Mouse (Mus musculus): ENCODE measurements around the gene Gpatch4. TPM values are rescaled to one million over a fixed set of nuclear protein-coding genes. Genes with fewer than 3 reads are reported as not detected.

Gene Gpatch4
- polyA plus RNA-seq, 1 experiment from 2014 or later, result 30.7 TPM

- Histone ChIP-seq H3K4me2 (peak overlapping the region; percentile 71), H3K9me3 (replicated peaks) (no peaks in the 10 kb centered on the region), H3K4me1 (peaks cover 15% of the 10 kb centered on the region), H3K27me3 (no peaks in the 10 kb centered on the region), H3K4me3 (peak overlapping the region; percentile 56), H3K36me3 (ENCODE audit: poor library complexity, severe bottlenecking) (peaks cover 16% of the 10 kb centered on the region; the same call in 1 of the 2 replicates), H3K9ac (peak overlapping the region; percentile 60), H3K27ac (no peak overlapping the region)
- 0 out of 2 replicates have a peak, but pooled peaks have one; percentile 34 for ATAC-seq
- WGBS, result 5% methylated on average over 4 of the region's 4 CpGs
Measured at GRCm38 (mm10) chr3:88082663-88083062, 39.8 kb downstream of the Gpatch4 start.

- WGBS, result 95% methylated on average over 2 of the region's 2 CpGs
- H3K4me1 ChIP-seq, result peaks cover 15% of the 10 kb centered on the region
- no peak overlapping the region for H3K4me2 ChIP-seq
- peaks cover 26% of the 10 kb centered on the region for H3K36me3 ChIP-seq (ENCODE audit: poor library complexity, severe bottlenecking)
- H3K9me3 ChIP-seq (replicated peaks), result no peaks in the 10 kb centered on the region
- H3K27ac ChIP-seq, result no peak overlapping the region
- no peak overlapping the region for H3K9ac ChIP-seq
- H3K4me3 ChIP-seq, result no peak overlapping the region
- no peaks in the 10 kb centered on the region for H3K27me3 ChIP-seq
- no peak for ATAC-seq
Measured at GRCm38 (mm10) chr3:88084001-88084400, 41.1 kb downstream of the Gpatch4 start.

GRCm38 (mm10) chr3:88085459-88085858 lies 42.6 kb downstream of the Gpatch4 start:
- no peaks in the 10 kb centered on the region for H3K9me3 ChIP-seq (replicated peaks)
- WGBS, result 92% methylated on average over 3 of the region's 9 CpGs
- no peak overlapping the region for H3K27ac ChIP-seq
- peaks cover 40% of the 10 kb centered on the region for H3K36me3 ChIP-seq (ENCODE audit: poor library complexity, severe bottlenecking)
- no peaks in the 10 kb centered on the region for H3K27me3 ChIP-seq
- H3K4me3 ChIP-seq, result no peak overlapping the region
- ATAC-seq, result no peak
- H3K4me1 ChIP-seq, result peaks cover 15% of the 10 kb centered on the region
- H3K4me2 ChIP-seq, result no peak overlapping the region
- H3K9ac ChIP-seq, result no peak overlapping the region

- Histone ChIP-seq H3K27me3 (no peaks in the 10 kb centered on the region), H3K4me2 (no peak overlapping the region), H3K9me3 (replicated peaks) (no peaks in the 10 kb centered on the region), H3K4me3 (no peak overlapping the region), H3K9ac (no peak overlapping the region), H3K27ac (no peak overlapping the region), H3K36me3 (ENCODE audit: poor library complexity, severe bottlenecking) (peaks cover 63% of the 10 kb centered on the region), H3K4me1 (peaks cover 6% of the 10 kb centered on the region)
- WGBS, result 52% methylated on average over 1 of the region's 1 CpGs
- no peak for ATAC-seq
Measured at GRCm38 (mm10) chr3:88087688-88088087, 44.8 kb downstream of the Gpatch4 start.

GRCm38 (mm10) chr3:88090106-88090505 lies 47.2 kb downstream of the Gpatch4 start:
- Histone ChIP-seq H3K4me1 (no peaks in the 10 kb centered on the region), H3K36me3 (ENCODE audit: poor library complexity, severe bottlenecking) (peaks cover 75% of the 10 kb centered on the region), H3K9me3 (replicated peaks) (no peaks in the 10 kb centered on the region), H3K27ac (no peak overlapping the region), H3K4me2 (no peak overlapping the region), H3K4me3 (no peak overlapping the region), H3K27me3 (no peaks in the 10 kb centered on the region), H3K9ac (no peak overlapping the region)
- no peak for ATAC-seq
- WGBS, result 94% methylated on average over 7 of the region's 7 CpGs

GRCm38 (mm10) chr3:88090616-88091015 lies 47.7 kb downstream of the Gpatch4 start:
- no peaks in the 10 kb centered on the region for H3K9me3 ChIP-seq (replicated peaks)
- H3K4me3 ChIP-seq, result no peak overlapping the region
- H3K4me1 ChIP-seq, result no peaks in the 10 kb centered on the region
- H3K27ac ChIP-seq, result no peak overlapping the region
- ATAC-seq, result no peak
- no peak overlapping the region for H3K9ac ChIP-seq
- H3K36me3 ChIP-seq (ENCODE audit: poor library complexity, severe bottlenecking), result peaks cover 76% of the 10 kb centered on the region
- WGBS, result 97% methylated on average over 6 of the region's 6 CpGs
- H3K27me3 ChIP-seq, result no peaks in the 10 kb centered on the region
- H3K4me2 ChIP-seq, result no peak overlapping the region

GRCm38 (mm10) chr3:88094126-88094525 lies 51.2 kb downstream of the Gpatch4 start:
- WGBS, result 93% methylated on average over 5 of the region's 5 CpGs
- peaks cover 83% of the 10 kb centered on the region for H3K36me3 ChIP-seq (ENCODE audit: poor library complexity, severe bottlenecking)

GRCm38 (mm10) chr3:88097666-88098065 lies 54.8 kb downstream of the Gpatch4 start:
- H3K27me3 ChIP-seq, result no peaks in the 10 kb centered on the region
- H3K9ac ChIP-seq, result no peak overlapping the region
- H3K27ac ChIP-seq, result no peak overlapping the region
- no peak for ATAC-seq
- H3K9me3 ChIP-seq (replicated peaks), result no peaks in the 10 kb centered on the region
- H3K36me3 ChIP-seq (ENCODE audit: poor library complexity, severe bottlenecking), result peaks cover 80% of the 10 kb centered on the region
- no peak overlapping the region for H3K4me2 ChIP-seq
- H3K4me3 ChIP-seq, result no peak overlapping the region
- WGBS, result 88% methylated on average over 6 of the region's 6 CpGs
- H3K4me1 ChIP-seq, result no peaks in the 10 kb centered on the region

More at GRCm38 (mm10) chr3:88094126-88094525, 51.2 kb downstream of the Gpatch4 start:
- peak overlapping the region; percentile 40; the same call in 1 of the 2 replicates for H3K27ac ChIP-seq
- ATAC-seq, result no peak; the same call in 1 of the 2 replicates
- H3K9ac ChIP-seq, result no peak overlapping the region
- H3K4me2 ChIP-seq, result no peak overlapping the region
- H3K9me3 ChIP-seq (replicated peaks), result no peaks in the 10 kb centered on the region
- H3K4me3 ChIP-seq, result no peak overlapping the region
- no peaks in the 10 kb centered on the region for H3K27me3 ChIP-seq
- H3K4me1 ChIP-seq, result no peaks in the 10 kb centered on the region

- Histone ChIP-seq H3K4me1 (no peaks in the 10 kb centered on the region), H3K27ac (no peak overlapping the region), H3K9ac (no peak overlapping the region), H3K9me3 (replicated peaks) (no peaks in the 10 kb centered on the region), H3K4me3 (no peak overlapping the region), H3K27me3 (no peaks in the 10 kb centered on the region), H3K4me2 (no peak overlapping the region), H3K36me3 (ENCODE audit: poor library complexity, severe bottlenecking) (peaks cover 82% of the 10 kb centered on the region)
- ATAC-seq, result no peak
- WGBS, result 50% methylated on average over 3 of the region's 3 CpGs
Measured at GRCm38 (mm10) chr3:88100251-88100650, 57.3 kb downstream of the Gpatch4 start.

- no peak overlapping the region for H3K4me2 ChIP-seq
- no peaks in the 10 kb centered on the region for H3K9me3 ChIP-seq (replicated peaks)
- WGBS, result 92% methylated on average over 7 of the region's 7 CpGs
- no peaks in the 10 kb centered on the region for H3K4me1 ChIP-seq
- H3K27me3 ChIP-seq, result no peaks in the 10 kb centered on the region
- no peak overlapping the region for H3K9ac ChIP-seq
- ATAC-seq, result no peak
- peaks cover 92% of the 10 kb centered on the region for H3K36me3 ChIP-seq (ENCODE audit: poor library complexity, severe bottlenecking)
- no peak overlapping the region for H3K4me3 ChIP-seq
- H3K27ac ChIP-seq, result no peak overlapping the region
Measured at GRCm38 (mm10) chr3:88101736-88102135, 58.8 kb downstream of the Gpatch4 start.

- H3K9ac ChIP-seq, result no peak overlapping the region
- H3K27me3 ChIP-seq, result no peaks in the 10 kb centered on the region
- no peak overlapping the region for H3K4me2 ChIP-seq
- H3K27ac ChIP-seq, result no peak overlapping the region
- peaks cover 92% of the 10 kb centered on the region for H3K36me3 ChIP-seq (ENCODE audit: poor library complexity, severe bottlenecking)
- H3K9me3 ChIP-seq (replicated peaks), result no peaks in the 10 kb centered on the region
- no peak overlapping the region for H3K4me3 ChIP-seq
- no peak for ATAC-seq
- H3K4me1 ChIP-seq, result no peaks in the 10 kb centered on the region
- WGBS, result 94% methylated on average over 6 of the region's 6 CpGs
Measured at GRCm38 (mm10) chr3:88102196-88102595, 59.3 kb downstream of the Gpatch4 start.

- H3K36me3 ChIP-seq (ENCODE audit: poor library complexity, severe bottlenecking), result peaks cover 94% of the 10 kb centered on the region
- H3K4me2 ChIP-seq, result no peak overlapping the region
- no peak overlapping the region for H3K4me3 ChIP-seq
- no peak overlapping the region for H3K9ac ChIP-seq
- ATAC-seq, result no peak
- no peaks in the 10 kb centered on the region for H3K9me3 ChIP-seq (replicated peaks)
- H3K27me3 ChIP-seq, result no peaks in the 10 kb centered on the region
- WGBS, result 87% methylated on average over 6 of the region's 6 CpGs
- H3K27ac ChIP-seq, result no peak overlapping the region
- no peaks in the 10 kb centered on the region for H3K4me1 ChIP-seq
Measured at GRCm38 (mm10) chr3:88102611-88103010, 59.7 kb downstream of the Gpatch4 start.

Measured in forebrain, embryonic 13.5 days (tissue).